Comparison of ENCODE assay signal across 8 mouse cellular contexts in genomic region chr14:56571310-56572093, GRCm38 (mm10). TPM values are rescaled to one million over a fixed set of nuclear protein-coding genes. Genes with fewer than 3 reads are reported as not detected.
DNase-seq lines count a peak whose midpoint lies in the region; ATAC-seq lines count a peak whose summit lies in the region.

No protein-coding gene starts in this region.

- DNase-seq in adipocyte (ENCODE audit: low spot score): peak; percentile 89
- peak; percentile 98 for DNase-seq in embryo, embryonic 10 days (ENCODE audit: low spot score)
- DNase-seq in gastrocnemius, postnatal 10 days: peak; percentile 92
- DNase-seq in left cerebral cortex, postnatal 10 days (ENCODE audit: extremely low spot score in 1 of 2, low spot score in 2 of 2): peak; percentile 94 to 96
- peak; percentile 93 for DNase-seq in right cerebral cortex, postnatal 25 days
- DNase-seq in urinary bladder, postnatal 4 days (ENCODE audit: low spot score in 2 of 2): peak; percentile 93 to 94

- ATAC-seq in inflammation-experienced regulatory T-cells, adult 6 months: peak; percentile 89
- peak; percentile 93 for ATAC-seq in megakaryocyte-erythroid progenitor cell, adult 5-6 weeks (replicated peaks; ENCODE audit: low FRiP score, low TSS enrichment, poor library complexity, severe bottlenecking)

- intact Hi-C loops in left cerebral cortex, postnatal 10 days (cut with DNase I): no loop called here

RNA-seq across cellular contexts. Expression of gene Cenpj, which starts 3.7 kb away (rescaled TPM):
- 1 to 10 TPM; 2.9 to 3.5 TPM for total RNA-seq in gastrocnemius, postnatal 10 days (2021)
- polyA plus RNA-seq in inflammation-experienced regulatory T-cells, adult 6 months (2017; shearing (Covaris generic)): 1 to 10 TPM; 5.9 to 9.0 (median 6.2) TPM
- 1 to 10 TPM; 3.9 to 4.5 TPM for total RNA-seq in left cerebral cortex, postnatal 10 days (2021)
- total RNA-seq in megakaryocyte-erythroid progenitor cell, adult 5-6 weeks (2014; fragmentation: Nextera tagmentation): 12.3 and 14.9 TPM in 2 replicates
- total RNA-seq in megakaryocyte-erythroid progenitor cell, adult 5-6 weeks (2017): 11.7 and 24.0 TPM in 2 replicates

RNA-seq across cellular contexts. Expression of gene Parp4, which starts 3.9 kb away (rescaled TPM):
- total RNA-seq in gastrocnemius, postnatal 10 days (2021): 10 to 100 TPM; 10.4 to 12.4 TPM
- 10 to 100 TPM; 39.5 to 62.9 (median 61.5) TPM for polyA plus RNA-seq in inflammation-experienced regulatory T-cells, adult 6 months (2017; shearing (Covaris generic))
- 1 to 10 TPM; 1.8 to 3.6 TPM for total RNA-seq in left cerebral cortex, postnatal 10 days (2021)
- total RNA-seq in megakaryocyte-erythroid progenitor cell, adult 5-6 weeks (2014; fragmentation: Nextera tagmentation): 11.4 and 23.6 TPM in 2 replicates
- 2.8 and 6.3 TPM in 2 replicates for total RNA-seq in megakaryocyte-erythroid progenitor cell, adult 5-6 weeks (2017)

Comparison
In these comparisons a context has a peak if more than half of its experiments do, and no peak if none do; other contexts are left out.
1. Peak in every context shown above with its lines: DNase-seq and ATAC-seq.